Mouse (Mus musculus) midbrain, embryonic 13.5 days (tissue): ENCODE results near the gene Gm45194. TPM values are rescaled to one million over a fixed set of nuclear protein-coding genes. Genes with fewer than 3 reads are reported as not detected.
A peak's percentile ranks its signal among the peaks of the same experiment; 100 is the strongest.

Source experiments
- ATAC-seq: fragments of 200-750 bp; cut with Nextera tagmentation; 2 replicates; pipeline ENCODE4 v1.8.0; 2017; ENCODE audit warnings: mild to moderate bottlenecking, moderate TSS enrichment, moderate library complexity
- H3K27ac ChIP-seq: fragments of 300-500 bp; sonication (generic); 2 replicates; pipeline ENCODE4 v1.5.1; 2015; ENCODE audit warnings: inconsistent platforms, mild to moderate bottlenecking, moderate library complexity
- H3K27me3 ChIP-seq: fragments of 300-500 bp; sonication (generic); 2 replicates; pipeline ENCODE4 v1.6.1; 2015; ENCODE audit warnings: mild to moderate bottlenecking, inconsistent platforms
- H3K36me3 ChIP-seq: fragments of 300-500 bp; sonication (generic); 2 replicates; pipeline ENCODE4 v1.6.1; 2015; ENCODE audit warnings: mild to moderate bottlenecking, inconsistent platforms
- H3K4me1 ChIP-seq: fragments of 300-500 bp; sonication (generic); replicated peaks from 2 replicates; pipeline ENCODE4 v1.6.1; 2015; ENCODE audit warnings: inconsistent platforms
- H3K4me2 ChIP-seq: fragments of 300-500 bp; sonication (generic); replicated peaks from 2 replicates; pipeline ENCODE4 v1.6.1; 2015; ENCODE audit warnings: moderate library complexity, mild to moderate bottlenecking, inconsistent platforms
- H3K4me3 ChIP-seq: fragments of 300-500 bp; sonication (generic); replicated peaks from 2 replicates; pipeline ENCODE4 v1.5.1; 2015; ENCODE audit warnings: mild to moderate bottlenecking, inconsistent platforms
- H3K9ac ChIP-seq: fragments of 300-500 bp; sonication (generic); replicated peaks from 2 replicates; pipeline ENCODE4 v1.6.1; 2015; ENCODE audit warnings: mild to moderate bottlenecking, inconsistent platforms
- H3K9me3 ChIP-seq: fragments of 300-500 bp; sonication (generic); 2 replicates; pipeline ENCODE4 v1.6.1; 2016; ENCODE audit warnings: mild to moderate bottlenecking, inconsistent platforms
- WGBS: fragments of 180-500 bp; shearing (Covaris S2); methylation state at CpG from one replicate; pipeline ENCODE4 v1.1.7; 2015; 5-methylcytosine and 5-hydroxymethylcytosine counted together
- polyA plus RNA-seq: library from polyadenylated mRNA; unstranded; fragments of >200 nt; fragmentation: Nextera tagmentation; extraction: Ambion mirVana; gene quantifications from 2 replicates; pipeline ENCODE4 v1.2.1, GENCODE M21; 2015

The Gm45194 gene
- polyA plus RNA-seq = 0.46 and 1.1 TPM in 2 replicates

GRCm38 (mm10) chrX:111891089-111891488 is at the start of gene Gm45194:
TSS of gene Gm45194 (plus strand) at chrX:111891389.
- Histone ChIP-seq H3K4me3 (no peak within 1 kb of the TSS), H3K4me2 (no peak within 1 kb of the TSS), H3K36me3 (no peaks in the 10 kb centered on the region), H3K4me1 (no peaks in the 10 kb centered on the region), H3K27ac (no peak within 1 kb of the TSS), H3K9me3 (no peaks in the 10 kb centered on the region), H3K27me3 (peaks cover 8% of the 10 kb centered on the region; the same call in 1 of the 2 replicates), H3K9ac (no peak within 1 kb of the TSS)
- 32% methylated on average over 2 of the region's 2 CpGs for WGBS
- no peak for ATAC-seq

DNA sequence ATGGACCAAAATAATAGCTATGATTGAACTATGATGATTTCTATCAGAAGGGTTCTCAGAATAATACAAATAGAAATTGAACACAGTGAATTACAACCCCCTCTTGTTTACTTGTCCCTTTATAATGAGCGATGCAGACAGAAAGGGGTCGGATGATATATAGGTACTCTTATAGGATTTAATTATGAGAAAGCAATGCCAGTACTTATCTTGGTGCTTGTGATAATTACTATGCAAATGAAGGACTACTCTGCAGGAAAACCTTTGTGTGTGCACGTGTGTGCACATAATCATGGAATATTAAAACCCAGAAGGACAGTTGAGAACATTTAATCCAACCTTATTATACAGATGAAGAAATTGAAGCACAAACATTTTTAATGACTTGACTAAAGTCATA is 35.3 kb upstream of the Gm45194 start:
- no peak for ATAC-seq
- H3K27ac ChIP-seq = no peak overlapping the region
- H3K36me3 ChIP-seq = no peaks in the 10 kb centered on the region
- WGBS = 40% methylated on average over 3 of the region's 3 CpGs
- H3K4me3 ChIP-seq = no peak overlapping the region
- no peaks in the 10 kb centered on the region for H3K9me3 ChIP-seq
- no peaks in the 10 kb centered on the region for H3K4me1 ChIP-seq
- no peaks in the 10 kb centered on the region for H3K27me3 ChIP-seq
- no peak overlapping the region for H3K9ac ChIP-seq
- no peak overlapping the region for H3K4me2 ChIP-seq

DNA sequence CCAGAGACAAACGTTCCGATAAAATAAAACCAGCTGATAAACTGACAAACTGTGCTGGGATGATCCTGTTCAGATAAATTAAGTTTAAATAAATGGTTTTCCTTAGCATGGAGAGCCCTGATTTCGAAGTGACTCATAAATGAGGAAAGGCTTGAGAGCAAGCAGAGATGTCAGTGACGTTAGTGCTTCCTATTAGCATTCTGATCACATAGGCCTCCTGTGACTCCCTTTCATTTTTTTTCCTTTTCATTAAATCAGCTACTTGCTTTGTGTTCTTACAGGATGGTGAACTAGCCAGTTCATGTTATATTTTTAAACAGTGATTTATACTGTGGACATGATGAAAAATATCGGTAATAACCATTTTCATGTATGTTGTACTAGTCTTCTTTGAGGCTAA is 9.9 kb upstream of the Gm45194 start:
- Histone ChIP-seq H3K9me3 (no peaks in the 10 kb centered on the region), H3K4me2 (no peak overlapping the region), H3K9ac (no peak overlapping the region), H3K27ac (no peak overlapping the region), H3K4me3 (no peak overlapping the region), H3K4me1 (no peaks in the 10 kb centered on the region), H3K27me3 (no peaks in the 10 kb centered on the region), H3K36me3 (no peaks in the 10 kb centered on the region)
- ATAC-seq = no peak
- WGBS = 67% methylated on average over 5 of the region's 5 CpGs

DNA sequence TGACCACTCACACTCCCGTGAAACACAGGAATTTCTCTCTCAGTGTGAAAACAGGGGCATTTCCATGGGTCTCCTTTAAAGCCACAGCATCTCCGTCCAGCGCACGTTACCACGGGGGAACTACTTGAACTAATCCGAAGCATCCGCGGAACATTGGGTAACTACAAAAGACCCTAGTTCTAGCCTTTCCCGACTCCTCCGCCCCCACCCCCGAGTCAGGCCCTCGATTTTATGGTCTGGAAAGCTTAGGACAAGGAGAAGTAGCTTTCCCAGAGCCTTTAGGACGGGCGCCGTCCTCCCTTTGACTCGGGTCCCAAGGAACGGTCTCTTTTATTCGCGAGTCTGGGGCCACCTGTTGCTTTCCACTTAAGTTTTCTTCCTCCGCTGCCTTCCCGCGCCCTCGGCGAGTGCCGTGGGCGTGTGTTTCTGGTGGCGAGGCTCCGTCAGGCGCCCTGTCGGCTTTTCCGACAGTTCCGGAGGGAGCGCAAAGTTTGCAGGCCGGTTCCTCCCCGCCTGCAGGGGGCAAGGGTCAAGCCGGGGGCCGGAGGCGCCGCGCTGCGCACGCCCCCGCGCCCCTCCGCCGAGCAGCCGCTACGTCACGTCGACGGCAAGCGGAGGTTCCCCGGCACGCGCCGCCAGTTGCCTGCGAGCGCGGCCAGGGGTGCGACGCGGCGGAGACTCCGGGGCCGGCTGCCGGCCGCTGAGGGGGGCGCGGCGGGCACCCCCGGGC is 3.3 kb downstream of the Gm45194 start:
- Histone ChIP-seq H3K9me3 (no peaks in the 10 kb centered on the region), H3K27me3 (peaks cover 8% of the 10 kb centered on the region; the same call in 1 of the 2 replicates), H3K27ac (no peak overlapping the region), H3K36me3 (no peaks in the 10 kb centered on the region), H3K4me2 (peak overlapping the region; percentile 71), H3K4me3 (peak overlapping the region; percentile 50), H3K9ac (peak overlapping the region; percentile 51), H3K4me1 (no peaks in the 10 kb centered on the region)
- peak; percentile 70 for ATAC-seq
- WGBS = 31% methylated on average over 60 of the region's 71 CpGs

GRCm38 (mm10) chrX:111895084-111895779 is 4.0 kb downstream of the Gm45194 start:
- ATAC-seq = peak; percentile 80
- Histone ChIP-seq H3K4me2 (peak overlapping the region; percentile 71), H3K27me3 (peaks cover 8% of the 10 kb centered on the region; the same call in 1 of the 2 replicates), H3K9ac (peak overlapping the region; percentile 51), H3K4me3 (peak overlapping the region; percentile 50), H3K9me3 (no peaks in the 10 kb centered on the region), H3K27ac (no peak overlapping the region), H3K4me1 (no peaks in the 10 kb centered on the region), H3K36me3 (no peaks in the 10 kb centered on the region)
- 23% methylated on average over 51 of the region's 70 CpGs for WGBS

- Histone ChIP-seq H3K27ac (no peak overlapping the region), H3K9me3 (no peaks in the 10 kb centered on the region), H3K4me1 (no peaks in the 10 kb centered on the region), H3K27me3 (no peaks in the 10 kb centered on the region), H3K4me2 (no peak overlapping the region), H3K9ac (no peak overlapping the region), H3K36me3 (no peaks in the 10 kb centered on the region), H3K4me3 (no peak overlapping the region)
- ATAC-seq = no peak
Observed at GRCm38 (mm10) chrX:111917422-111917821, 26.2 kb downstream of the Gm45194 start.

DNA sequence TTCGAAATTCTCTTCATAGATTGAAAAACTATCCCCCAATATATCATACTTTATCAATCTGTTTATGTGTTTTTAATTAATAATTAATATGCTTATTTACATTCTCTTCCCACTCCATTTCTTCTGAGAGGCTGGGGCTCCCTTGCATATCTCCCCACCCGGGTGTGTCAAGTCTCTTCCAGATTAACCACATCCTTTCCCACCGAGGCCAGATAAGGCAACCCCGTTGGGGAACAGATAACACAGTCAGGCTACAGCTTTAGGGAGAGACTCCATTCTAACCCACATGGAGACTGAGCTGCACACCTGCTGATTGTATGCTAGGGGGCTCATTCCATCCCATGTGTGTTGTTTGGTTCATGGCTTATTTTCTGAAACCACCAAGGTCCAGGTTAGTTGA is 69.7 kb downstream of the Gm45194 start:
- H3K27ac ChIP-seq = no peak overlapping the region
- no peak overlapping the region for H3K4me2 ChIP-seq
- 78% methylated on average over 4 of the region's 4 CpGs for WGBS
- no peak overlapping the region for H3K9ac ChIP-seq
- H3K4me1 ChIP-seq = no peaks in the 10 kb centered on the region
- no peaks in the 10 kb centered on the region for H3K27me3 ChIP-seq
- H3K9me3 ChIP-seq = no peaks in the 10 kb centered on the region
- H3K4me3 ChIP-seq = no peak overlapping the region
- no peak for ATAC-seq
- no peaks in the 10 kb centered on the region for H3K36me3 ChIP-seq

DNA sequence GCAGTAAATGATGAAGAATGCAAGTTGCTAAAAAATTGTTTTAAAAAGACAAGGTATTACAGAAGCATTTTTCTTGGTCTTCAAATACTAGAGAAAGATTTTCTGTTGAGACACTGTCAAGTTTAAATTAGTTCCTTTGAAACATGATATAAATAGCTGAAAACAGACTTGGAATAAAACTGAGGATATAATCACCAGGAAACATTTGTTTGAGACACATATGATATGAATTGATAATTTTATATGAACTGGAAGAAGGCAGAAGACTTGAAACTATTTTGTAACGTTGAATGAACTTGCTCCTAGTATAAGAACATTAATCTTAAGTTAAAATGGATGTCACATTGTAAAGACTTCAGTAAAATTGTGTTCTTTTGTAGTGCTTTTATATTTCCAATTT is 108.5 kb downstream of the Gm45194 start:
- Histone ChIP-seq H3K4me2 (no peak overlapping the region), H3K9me3 (no peaks in the 10 kb centered on the region), H3K4me1 (no peaks in the 10 kb centered on the region), H3K27me3 (no peaks in the 10 kb centered on the region), H3K9ac (no peak overlapping the region), H3K27ac (no peak overlapping the region), H3K4me3 (no peak overlapping the region), H3K36me3 (no peaks in the 10 kb centered on the region)
- ATAC-seq = no peak
- 46% methylated on average over 1 of the region's 1 CpGs for WGBS

DNA sequence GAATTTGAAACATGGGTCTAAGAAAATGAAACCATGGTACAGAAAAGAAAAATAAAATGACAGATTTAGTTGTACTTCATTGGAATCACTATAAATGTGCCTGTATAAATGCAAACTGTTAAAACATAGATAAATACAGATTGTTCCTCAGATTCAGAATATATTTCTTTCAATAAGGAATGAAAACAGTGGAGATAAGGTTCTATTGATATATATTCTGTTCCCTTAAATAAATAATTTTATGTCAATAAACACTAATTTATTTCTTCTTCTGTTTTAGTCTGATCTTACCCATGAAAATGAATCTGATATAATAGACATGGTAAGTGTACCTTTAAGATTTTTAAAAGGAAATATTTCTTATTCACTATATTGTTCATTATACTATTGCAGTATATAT is 119.5 kb downstream of the Gm45194 start, which contains the start of gene Tex16:
Tex16 (plus strand) TSS at position 301 of the 400 bp plus-strand sequence.
- H3K4me2 ChIP-seq = no peak within 1 kb of the TSS
- no peak within 1 kb of the TSS for H3K9ac ChIP-seq
- no peaks in the 10 kb centered on the region for H3K36me3 ChIP-seq
- no peaks in the 10 kb centered on the region for H3K9me3 ChIP-seq
- no peak within 1 kb of the TSS for H3K27ac ChIP-seq
- H3K4me3 ChIP-seq = no peak within 1 kb of the TSS
- H3K4me1 ChIP-seq = no peaks in the 10 kb centered on the region
- no peaks in the 10 kb centered on the region for H3K27me3 ChIP-seq
- no peak for ATAC-seq

DNA sequence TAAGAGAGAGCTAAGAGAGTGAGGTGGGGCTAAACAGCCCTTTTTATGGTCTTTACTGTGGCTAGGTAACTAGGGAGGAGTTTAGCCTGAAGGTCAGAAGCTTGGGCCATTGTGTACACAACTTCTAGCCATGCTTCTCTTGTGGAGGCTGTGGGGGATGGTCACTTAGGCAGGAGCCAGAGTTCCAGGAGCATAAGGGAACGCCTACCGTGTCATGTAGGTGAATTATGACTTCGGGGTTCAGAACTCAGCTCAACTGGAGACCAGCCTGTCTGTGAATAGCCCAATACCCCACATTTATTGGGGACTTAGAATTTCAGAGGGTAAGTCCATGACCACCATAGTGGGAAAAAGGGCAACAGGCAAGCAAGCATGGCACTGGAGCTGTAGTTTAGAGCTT is 347.6 kb downstream of the Gm45194 start, which contains the start of gene 4933403O08Rik:
4933403O08Rik (plus strand) TSS at position 301 of the 400 bp plus-strand sequence.
- H3K9ac ChIP-seq = no peak within 1 kb of the TSS
- H3K27me3 ChIP-seq = no peaks in the 10 kb centered on the region
- H3K36me3 ChIP-seq = no peaks in the 10 kb centered on the region
- WGBS = 96% methylated on average over 3 of the region's 3 CpGs
- no peak within 1 kb of the TSS for H3K4me3 ChIP-seq
- H3K9me3 ChIP-seq = no peaks in the 10 kb centered on the region
- no peak for ATAC-seq
- H3K4me1 ChIP-seq = no peaks in the 10 kb centered on the region
- H3K27ac ChIP-seq = no peak within 1 kb of the TSS
- no peak within 1 kb of the TSS for H3K4me2 ChIP-seq

DNA sequence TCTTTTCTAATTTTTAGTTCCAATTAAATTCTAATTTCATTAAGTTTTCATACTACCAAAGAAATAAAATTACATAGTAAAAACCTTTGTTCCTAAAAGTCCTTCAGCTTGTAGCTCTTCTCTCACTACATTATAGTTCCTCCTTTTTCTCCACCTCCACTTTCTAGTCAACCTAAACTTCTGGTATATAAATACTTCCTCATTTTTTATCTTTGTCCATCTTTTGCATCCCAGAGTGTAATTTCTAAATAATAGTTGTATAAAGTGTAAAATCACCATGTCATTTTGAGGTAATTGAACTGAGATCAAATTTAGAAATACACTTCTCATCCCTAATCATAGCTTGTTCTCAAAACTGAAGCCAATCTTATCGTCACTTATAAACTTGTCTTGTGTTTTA is 351.7 kb downstream of the Gm45194 start:
- Histone ChIP-seq H3K27me3 (no peaks in the 10 kb centered on the region), H3K4me2 (no peak overlapping the region), H3K27ac (no peak overlapping the region), H3K9me3 (no peaks in the 10 kb centered on the region), H3K4me3 (no peak overlapping the region), H3K36me3 (no peaks in the 10 kb centered on the region), H3K9ac (no peak overlapping the region), H3K4me1 (no peaks in the 10 kb centered on the region)
- ATAC-seq = no peak
- 83% methylated on average over 1 of the region's 1 CpGs for WGBS

DNA sequence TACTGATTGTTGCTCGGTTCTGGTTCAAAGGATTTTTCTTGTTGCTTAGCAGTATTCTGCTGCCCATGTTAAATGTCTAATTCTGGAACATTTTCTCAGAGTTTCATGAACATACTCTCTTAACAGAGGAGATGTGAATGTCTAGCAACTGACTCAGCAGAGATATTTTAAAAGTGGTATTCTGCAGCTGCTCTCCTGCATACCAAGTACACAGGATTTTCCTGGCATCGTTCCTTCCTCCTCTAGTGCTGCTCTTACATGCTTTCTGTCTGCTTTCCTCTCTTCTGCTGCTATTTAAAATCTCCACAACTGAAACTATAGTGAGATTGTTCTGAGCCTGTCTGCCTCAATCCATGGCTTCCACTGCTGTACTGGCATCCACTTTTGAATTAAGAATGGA is 364.3 kb downstream of the Gm45194 start:
- Histone ChIP-seq H3K27me3 (no peaks in the 10 kb centered on the region), H3K9me3 (no peaks in the 10 kb centered on the region), H3K4me1 (no peaks in the 10 kb centered on the region), H3K4me2 (no peak overlapping the region), H3K9ac (no peak overlapping the region), H3K4me3 (no peak overlapping the region), H3K36me3 (no peaks in the 10 kb centered on the region), H3K27ac (no peak overlapping the region)
- WGBS = 78% methylated on average over 2 of the region's 2 CpGs
- no peak for ATAC-seq
